Mouse (Mus musculus): Measurements from ENCODE around the gene Polr2h. TPM values are rescaled to one million over a fixed set of nuclear protein-coding genes. Genes with fewer than 3 reads are reported as not detected.

The Polr2h gene
- polyA plus RNA-seq, 1 experiment from 2014 or later, result 58.4 TPM

DNA sequence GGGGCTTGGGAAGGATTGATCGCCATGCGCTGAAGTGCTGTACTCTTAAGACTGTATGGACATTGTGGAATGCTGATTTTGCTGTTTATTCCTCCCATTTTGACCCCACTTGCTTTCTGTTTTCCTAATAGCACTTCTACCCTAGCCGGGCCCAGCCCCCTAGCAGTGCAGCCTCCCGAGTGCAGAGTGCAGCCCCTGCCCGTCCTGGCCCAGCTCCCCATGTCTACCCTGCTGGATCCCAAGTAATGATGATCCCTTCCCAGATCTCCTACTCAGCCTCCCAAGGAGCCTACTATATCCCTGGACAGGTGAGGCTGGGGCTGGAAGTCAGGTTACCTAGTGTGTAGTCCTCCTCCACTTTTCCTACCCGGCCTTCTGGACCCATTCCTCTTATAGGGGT is 42.3 kb upstream of the Polr2h start:
- H3K4me3 ChIP-seq (ENCODE audit: control insufficient read depth in 1 of 2, insufficient read depth in 1 of 2, low read depth in 1 of 2, low read length in 2 of 2), result no peak overlapping the region
- ATAC-seq (ENCODE audit: insufficient number of reproducible peaks, insufficient read depth, low FRiP score, low read depth), result no peak
- H3K9me3 ChIP-seq (ENCODE audit: control insufficient read depth, low read length), result no peaks in the 10 kb centered on the region
- no peak overlapping the region for H3K4me2 ChIP-seq (ENCODE audit: low read length)
- peaks cover 59% of the 10 kb centered on the region for H3K36me3 ChIP-seq (ENCODE audit: control insufficient read depth, insufficient read depth, low read length)
- no peak overlapping the region for H3K27ac ChIP-seq (replicated peaks in 1 of 2; ENCODE audit: control insufficient read depth in 1 of 2, insufficient read depth in 1 of 2, low read depth in 2 of 2, low read length in 2 of 2)
- 82% methylated on average over 6 of the region's 6 CpGs for WGBS
- peak overlapping the region; percentile 96; the same call in 1 of the 2 replicates for H3K9ac ChIP-seq (ENCODE audit: low read length)
- peaks cover 8 to 37% of the 10 kb centered on the region in 2 experiments for H3K4me1 ChIP-seq (ENCODE audit: control insufficient read depth in 2 of 2, insufficient read depth in 2 of 2, low read length in 2 of 2)
- H3K27me3 ChIP-seq (ENCODE audit: control insufficient read depth, insufficient read depth, low read length), result no peaks in the 10 kb centered on the region

DNA sequence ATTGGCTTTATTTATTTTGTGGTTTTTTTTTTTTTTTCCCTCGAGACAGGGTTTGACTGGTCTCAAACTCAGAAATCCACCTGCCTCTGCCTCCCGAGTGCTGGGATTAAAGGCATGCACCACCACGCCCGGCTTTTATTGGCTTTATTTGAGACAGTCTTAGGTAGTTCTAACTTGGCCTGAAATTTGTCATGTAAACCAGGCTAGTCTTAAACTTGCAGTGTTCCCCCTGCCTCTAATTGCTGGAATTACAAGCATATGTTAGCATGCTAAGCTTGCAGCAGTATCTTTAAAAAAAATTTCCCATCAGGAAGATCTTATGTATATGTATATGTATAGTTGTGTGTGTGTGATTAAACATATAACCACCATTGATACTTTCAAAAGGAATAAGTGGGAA is 40.8 kb upstream of the Polr2h start:
- WGBS, result 85% methylated on average over 4 of the region's 4 CpGs
- Histone ChIP-seq H3K4me3 (ENCODE audit: control insufficient read depth in 1 of 2, insufficient read depth in 1 of 2, low read depth in 1 of 2, low read length in 2 of 2) (no peak overlapping the region), H3K27ac (replicated peaks in 1 of 2; ENCODE audit: control insufficient read depth in 1 of 2, insufficient read depth in 1 of 2, low read depth in 2 of 2, low read length in 2 of 2) (no peak overlapping the region), H3K4me1 (ENCODE audit: control insufficient read depth in 2 of 2, insufficient read depth in 2 of 2, low read length in 2 of 2) (peaks cover 8 to 37% of the 10 kb centered on the region in 2 experiments), H3K9me3 (ENCODE audit: control insufficient read depth, low read length) (no peaks in the 10 kb centered on the region), H3K9ac (ENCODE audit: low read length) (no peak overlapping the region), H3K36me3 (ENCODE audit: control insufficient read depth, insufficient read depth, low read length) (peaks cover 74% of the 10 kb centered on the region), H3K4me2 (ENCODE audit: low read length) (no peak overlapping the region), H3K27me3 (ENCODE audit: control insufficient read depth, insufficient read depth, low read length) (no peaks in the 10 kb centered on the region)
- ATAC-seq (ENCODE audit: insufficient number of reproducible peaks, insufficient read depth, low FRiP score, low read depth), result no peak

GRCm38 (mm10) chr16:20677380-20677779 is 40.1 kb upstream of the Polr2h start:
- Histone ChIP-seq H3K4me1 (ENCODE audit: control insufficient read depth in 2 of 2, insufficient read depth in 2 of 2, low read length in 2 of 2) (peaks cover 7 to 32% of the 10 kb centered on the region in 2 experiments), H3K9me3 (ENCODE audit: control insufficient read depth, low read length) (no peaks in the 10 kb centered on the region), H3K27ac (replicated peaks in 1 of 2; ENCODE audit: control insufficient read depth in 1 of 2, insufficient read depth in 1 of 2, low read depth in 2 of 2, low read length in 2 of 2) (no peak overlapping the region), H3K9ac (ENCODE audit: low read length) (no peak overlapping the region), H3K27me3 (ENCODE audit: control insufficient read depth, insufficient read depth, low read length) (no peaks in the 10 kb centered on the region), H3K36me3 (ENCODE audit: control insufficient read depth, insufficient read depth, low read length) (peaks cover 81% of the 10 kb centered on the region), H3K4me3 (ENCODE audit: control insufficient read depth in 1 of 2, insufficient read depth in 1 of 2, low read depth in 1 of 2, low read length in 2 of 2) (no peak overlapping the region), H3K4me2 (ENCODE audit: low read length) (no peak overlapping the region)
- 92% methylated on average over 5 of the region's 5 CpGs for WGBS
- no peak for ATAC-seq (ENCODE audit: insufficient number of reproducible peaks, insufficient read depth, low FRiP score, low read depth)

DNA sequence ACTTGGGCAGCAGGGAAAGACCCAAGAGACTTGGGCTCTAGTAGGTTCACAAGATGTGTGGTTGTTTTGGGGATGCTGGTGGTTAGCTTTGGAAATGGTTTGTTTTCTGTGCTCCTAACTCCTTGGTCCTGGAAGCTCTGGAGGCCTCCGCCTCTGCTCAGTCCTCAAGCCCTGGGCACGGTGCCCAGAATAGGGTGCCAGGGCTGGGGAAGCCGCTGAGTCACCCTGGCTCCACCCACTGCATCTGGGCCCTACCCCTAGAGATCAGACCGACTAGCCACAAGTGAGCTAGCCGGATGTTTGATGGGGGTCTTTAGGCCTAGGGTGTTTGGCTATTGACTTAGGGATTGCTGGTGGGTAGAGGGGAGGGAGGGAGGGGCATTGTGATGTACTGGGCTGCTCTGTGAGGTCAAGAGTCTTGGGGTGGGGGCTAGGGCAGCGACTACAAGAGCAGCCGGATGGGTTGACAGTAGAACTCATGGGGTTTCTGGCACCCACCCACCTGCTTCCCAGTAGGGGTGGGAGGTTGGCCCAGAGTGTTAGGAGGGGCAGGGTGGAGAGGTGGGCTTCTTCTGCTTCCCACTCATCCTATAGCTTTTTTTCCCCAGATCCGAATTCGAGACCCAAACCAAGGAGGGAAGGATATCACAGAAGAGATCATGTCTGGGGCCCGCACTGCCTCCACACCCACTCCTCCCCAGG is 39.3 kb upstream of the Polr2h start:
- H3K4me1 ChIP-seq (ENCODE audit: control insufficient read depth in 2 of 2, insufficient read depth in 2 of 2, low read length in 2 of 2), result peaks cover 7 to 32% of the 10 kb centered on the region in 2 experiments
- no peak overlapping the region; a peak in 1 of 4 replicates for H3K27ac ChIP-seq (replicated peaks in 1 of 2; ENCODE audit: control insufficient read depth in 1 of 2, insufficient read depth in 1 of 2, low read depth in 2 of 2, low read length in 2 of 2)
- WGBS, result 59% methylated on average over 10 of the region's 10 CpGs
- H3K9me3 ChIP-seq (ENCODE audit: control insufficient read depth, low read length), result no peaks in the 10 kb centered on the region
- no peak overlapping the region for H3K4me3 ChIP-seq (ENCODE audit: control insufficient read depth in 1 of 2, insufficient read depth in 1 of 2, low read depth in 1 of 2, low read length in 2 of 2)
- no peaks in the 10 kb centered on the region for H3K27me3 ChIP-seq (ENCODE audit: control insufficient read depth, insufficient read depth, low read length)
- no peak overlapping the region for H3K4me2 ChIP-seq (ENCODE audit: low read length)
- H3K9ac ChIP-seq (ENCODE audit: low read length), result peak overlapping the region; percentile 10; the same call in 1 of the 2 replicates
- no peak for ATAC-seq (ENCODE audit: insufficient number of reproducible peaks, insufficient read depth, low FRiP score, low read depth)
- H3K36me3 ChIP-seq (ENCODE audit: control insufficient read depth, insufficient read depth, low read length), result peaks cover 88% of the 10 kb centered on the region

DNA sequence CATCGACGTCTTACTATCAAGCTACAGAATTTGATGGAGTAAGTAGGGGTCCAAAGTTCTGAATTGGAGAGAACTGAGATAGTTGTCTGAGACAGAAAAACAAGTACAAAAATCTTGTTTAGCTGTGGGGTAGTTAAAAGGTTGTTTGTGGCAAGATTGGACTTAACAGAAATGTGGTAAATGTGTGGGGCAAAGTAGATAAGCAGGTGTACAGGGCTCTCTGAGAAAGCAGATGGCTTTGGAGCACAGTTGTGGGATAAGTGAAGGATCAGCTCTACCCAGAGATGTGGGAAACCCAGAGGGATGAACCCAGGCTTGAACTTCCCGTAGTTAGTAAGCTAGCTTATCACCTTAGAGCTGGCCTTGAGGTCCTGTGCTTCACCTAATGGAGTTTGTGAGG is 26.7 kb upstream of the Polr2h start:
- Histone ChIP-seq H3K4me2 (ENCODE audit: low read length) (no peak overlapping the region), H3K27me3 (ENCODE audit: control insufficient read depth, insufficient read depth, low read length) (no peaks in the 10 kb centered on the region), H3K9me3 (ENCODE audit: control insufficient read depth, low read length) (no peaks in the 10 kb centered on the region), H3K4me1 (ENCODE audit: control insufficient read depth in 2 of 2, insufficient read depth in 2 of 2, low read length in 2 of 2) (peaks cover 15 to 16% of the 10 kb centered on the region in 2 experiments), H3K9ac (ENCODE audit: low read length) (no peak overlapping the region), H3K4me3 (ENCODE audit: control insufficient read depth in 1 of 2, insufficient read depth in 1 of 2, low read depth in 1 of 2, low read length in 2 of 2) (no peak overlapping the region), H3K27ac (replicated peaks in 1 of 2; ENCODE audit: control insufficient read depth in 1 of 2, insufficient read depth in 1 of 2, low read depth in 2 of 2, low read length in 2 of 2) (no peak overlapping the region), H3K36me3 (ENCODE audit: control insufficient read depth, insufficient read depth, low read length) (peaks cover 69% of the 10 kb centered on the region)
- 76% methylated on average over 3 of the region's 3 CpGs for WGBS
- ATAC-seq (ENCODE audit: insufficient number of reproducible peaks, insufficient read depth, low FRiP score, low read depth), result no peak

DNA sequence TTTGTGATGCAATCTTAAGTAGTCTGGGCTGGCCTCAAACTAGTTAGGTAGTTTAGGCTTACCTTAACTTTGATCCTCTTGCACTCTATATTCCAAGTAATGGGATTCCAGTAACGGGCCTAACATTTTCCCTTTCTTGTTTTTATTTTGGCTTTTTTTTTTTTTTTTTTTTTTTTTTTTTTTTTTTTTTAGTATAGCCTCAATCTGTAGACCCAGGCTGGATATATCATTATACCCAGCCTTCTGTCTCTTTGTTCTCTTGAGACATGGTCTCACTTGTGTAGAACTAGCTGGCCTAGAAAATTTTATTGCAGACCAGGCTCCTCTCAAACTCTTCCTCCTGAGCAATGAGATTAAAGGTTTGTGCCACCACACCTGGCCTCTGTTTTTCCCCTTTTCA is 25.8 kb upstream of the Polr2h start:
- H3K27me3 ChIP-seq (ENCODE audit: control insufficient read depth, insufficient read depth, low read length), result no peaks in the 10 kb centered on the region

DNA sequence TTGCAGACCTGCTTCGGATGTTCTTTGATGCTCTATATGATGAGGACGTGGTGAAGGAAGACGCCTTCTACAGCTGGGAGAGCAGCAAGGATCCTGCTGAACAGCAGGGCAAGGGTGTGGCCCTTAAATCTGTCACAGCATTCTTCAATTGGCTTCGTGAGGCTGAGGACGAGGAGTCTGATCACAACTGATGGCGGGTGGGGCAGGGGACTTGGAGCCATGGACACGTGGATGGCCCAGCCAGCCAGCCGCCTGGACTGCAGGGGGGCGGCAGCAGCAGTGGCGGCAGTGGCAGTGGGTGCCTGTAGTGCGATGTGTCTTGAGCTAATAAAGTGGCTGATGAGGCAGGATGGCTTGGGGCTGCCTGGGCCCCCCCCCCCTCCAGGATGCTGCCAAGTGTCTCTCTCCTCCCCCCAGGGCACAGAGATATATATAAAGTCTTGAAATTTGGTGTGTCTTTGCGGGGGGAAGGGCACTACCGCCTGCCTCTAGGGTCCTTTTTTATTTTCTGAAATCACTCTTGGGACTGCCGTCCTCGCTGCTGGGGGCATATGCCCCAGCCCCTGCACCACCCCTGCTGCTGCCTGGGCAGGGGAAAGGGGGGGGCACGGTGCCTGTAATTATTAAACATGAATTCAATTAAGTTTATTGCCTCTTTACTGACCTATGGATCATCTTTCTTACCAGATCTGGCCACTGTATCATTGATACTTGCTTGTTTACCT is 25.1 kb upstream of the Polr2h start:
- ATAC-seq (ENCODE audit: insufficient number of reproducible peaks, insufficient read depth, low FRiP score, low read depth), result no peak
- H3K9me3 ChIP-seq (ENCODE audit: control insufficient read depth, low read length), result no peaks in the 10 kb centered on the region
- H3K27ac ChIP-seq (replicated peaks in 1 of 2; ENCODE audit: control insufficient read depth in 1 of 2, insufficient read depth in 1 of 2, low read depth in 2 of 2, low read length in 2 of 2), result no peak overlapping the region
- peaks cover 18 to 19% of the 10 kb centered on the region in 2 experiments for H3K4me1 ChIP-seq (ENCODE audit: control insufficient read depth in 2 of 2, insufficient read depth in 2 of 2, low read length in 2 of 2)
- H3K27me3 ChIP-seq (ENCODE audit: control insufficient read depth, insufficient read depth, low read length), result no peaks in the 10 kb centered on the region
- peaks cover 53% of the 10 kb centered on the region for H3K36me3 ChIP-seq (ENCODE audit: control insufficient read depth, insufficient read depth, low read length)
- WGBS, result 46% methylated on average over 16 of the region's 16 CpGs
- H3K4me3 ChIP-seq (ENCODE audit: control insufficient read depth in 1 of 2, insufficient read depth in 1 of 2, low read depth in 1 of 2, low read length in 2 of 2), result no peak overlapping the region
- H3K4me2 ChIP-seq (ENCODE audit: low read length), result peak overlapping the region; percentile 80
- no peak overlapping the region for H3K9ac ChIP-seq (ENCODE audit: low read length)

More for the DNA sequence above, 25.8 kb upstream of the Polr2h start:
- Histone ChIP-seq H3K27ac (replicated peaks in 1 of 2; ENCODE audit: control insufficient read depth in 1 of 2, insufficient read depth in 1 of 2, low read depth in 2 of 2, low read length in 2 of 2) (no peak overlapping the region), H3K4me2 (ENCODE audit: low read length) (no peak overlapping the region), H3K9ac (ENCODE audit: low read length) (no peak overlapping the region), H3K36me3 (ENCODE audit: control insufficient read depth, insufficient read depth, low read length) (peaks cover 61% of the 10 kb centered on the region), H3K4me1 (ENCODE audit: control insufficient read depth in 2 of 2, insufficient read depth in 2 of 2, low read length in 2 of 2) (peaks cover 18 to 19% of the 10 kb centered on the region in 2 experiments), H3K4me3 (ENCODE audit: control insufficient read depth in 1 of 2, insufficient read depth in 1 of 2, low read depth in 1 of 2, low read length in 2 of 2) (no peak overlapping the region), H3K9me3 (ENCODE audit: control insufficient read depth, low read length) (no peaks in the 10 kb centered on the region)
- ATAC-seq (ENCODE audit: insufficient number of reproducible peaks, insufficient read depth, low FRiP score, low read depth), result no peak
- 81% methylated on average over 1 of the region's 1 CpGs for whole genome bisulfite sequencing
